Mouse (Mus musculus): ENCODE data around the gene Tpx2. TPM values are rescaled to one million over a fixed set of nuclear protein-coding genes. Genes with fewer than 3 reads are reported as not detected.

Gene Tpx2
- polyA plus RNA-seq, 2 experiments = 51.3 to 71.8 TPM

- H3K9ac ChIP-seq (ENCODE audit: low read depth, low read length, severe bottlenecking) = no peak overlapping the region
- no peaks in the 10 kb centered on the region for H3K4me1 ChIP-seq (ENCODE audit: control insufficient read depth, insufficient read depth, low read length)
- ATAC-seq (ENCODE audit: low FRiP score, low read depth) (no peak), DNase-seq (ENCODE audit: low spot score) (no peak)
- H3K4me3 ChIP-seq (replicated peaks; ENCODE audit: low read length) = no peak overlapping the region
- H3K27me3 ChIP-seq (ENCODE audit: control insufficient read depth, insufficient read depth, low read length) = no peaks in the 10 kb centered on the region
- H3K27ac ChIP-seq (replicated peaks; ENCODE audit: low read depth, low read length) = no peak overlapping the region
- peaks cover 90% of the 10 kb centered on the region for H3K36me3 ChIP-seq (ENCODE audit: control insufficient read depth, insufficient read depth, low read length)
- no peak overlapping the region for H3K4me2 ChIP-seq (replicated peaks; ENCODE audit: low read depth, low read length, severe bottlenecking)
- 93% methylated on average over 5 of the region's 5 CpGs for WGBS
- no peaks in the 10 kb centered on the region for H3K9me3 ChIP-seq (ENCODE audit: control insufficient read depth, low read length)
- no peak for TF ChIP-seq POLR2A (IDR thresholded peaks at IDR 0.05; ENCODE audit: borderline replicate concordance, extremely low read depth, insufficient read depth, insufficient read length)
Observed at GRCm38 (mm10) chr2:152888774-152889173, 41.0 kb downstream of the Tpx2 start.

- no peak overlapping the region for H3K4me2 ChIP-seq (replicated peaks; ENCODE audit: low read depth, low read length, severe bottlenecking)
- no peak overlapping the region for H3K4me3 ChIP-seq (replicated peaks; ENCODE audit: low read length)
- WGBS = 84% methylated on average over 9 of the region's 9 CpGs
- H3K4me1 ChIP-seq (ENCODE audit: control insufficient read depth, insufficient read depth, low read length) = no peaks in the 10 kb centered on the region
- no peak overlapping the region for H3K9ac ChIP-seq (ENCODE audit: low read depth, low read length, severe bottlenecking)
- H3K27ac ChIP-seq (replicated peaks; ENCODE audit: low read depth, low read length) = no peak overlapping the region
- TF ChIP-seq POLR2A (IDR thresholded peaks at IDR 0.05; ENCODE audit: borderline replicate concordance, extremely low read depth, insufficient read depth, insufficient read length) = no peak
- no peak for DNase-seq (ENCODE audit: low spot score)
- no peaks in the 10 kb centered on the region for H3K27me3 ChIP-seq (ENCODE audit: control insufficient read depth, insufficient read depth, low read length)
- H3K9me3 ChIP-seq (ENCODE audit: control insufficient read depth, low read length) = no peaks in the 10 kb centered on the region
- ATAC-seq (ENCODE audit: low FRiP score, low read depth) = no peak
- peaks cover 48% of the 10 kb centered on the region for H3K36me3 ChIP-seq (ENCODE audit: control insufficient read depth, insufficient read depth, low read length)
Observed at GRCm38 (mm10) chr2:152895834-152896233, 48.1 kb downstream of the Tpx2 start.

GRCm38 (mm10) chr2:152896926-152897325, 49.2 kb downstream of the Tpx2 start:
- ATAC-seq (ENCODE audit: low FRiP score, low read depth) (no peak), DNase-seq (ENCODE audit: low spot score) (no peak)
- 88% methylated on average over 3 of the region's 3 CpGs for WGBS
- H3K27ac ChIP-seq (replicated peaks; ENCODE audit: low read depth, low read length) = no peak overlapping the region
- no peak overlapping the region for H3K4me2 ChIP-seq (replicated peaks; ENCODE audit: low read depth, low read length, severe bottlenecking)
- peaks cover 37% of the 10 kb centered on the region for H3K36me3 ChIP-seq (ENCODE audit: control insufficient read depth, insufficient read depth, low read length)
- H3K9me3 ChIP-seq (ENCODE audit: control insufficient read depth, low read length) = no peaks in the 10 kb centered on the region
- no peak overlapping the region for H3K4me3 ChIP-seq (replicated peaks; ENCODE audit: low read length)
- no peak for TF ChIP-seq POLR2A (IDR thresholded peaks at IDR 0.05; ENCODE audit: borderline replicate concordance, extremely low read depth, insufficient read depth, insufficient read length)
- H3K9ac ChIP-seq (ENCODE audit: low read depth, low read length, severe bottlenecking) = no peak overlapping the region
- H3K4me1 ChIP-seq (ENCODE audit: control insufficient read depth, insufficient read depth, low read length) = no peaks in the 10 kb centered on the region; the same call in 1 of the 2 replicates
- no peaks in the 10 kb centered on the region for H3K27me3 ChIP-seq (ENCODE audit: control insufficient read depth, insufficient read depth, low read length)

- H3K4me2 ChIP-seq (replicated peaks; ENCODE audit: low read depth, low read length, severe bottlenecking) = no peak overlapping the region
- H3K4me1 ChIP-seq (ENCODE audit: control insufficient read depth, insufficient read depth, low read length) = no peaks in the 10 kb centered on the region; the same call in 1 of the 2 replicates
- peaks cover 16% of the 10 kb centered on the region for H3K36me3 ChIP-seq (ENCODE audit: control insufficient read depth, insufficient read depth, low read length)
- no peaks in the 10 kb centered on the region for H3K9me3 ChIP-seq (ENCODE audit: control insufficient read depth, low read length)
- no peak overlapping the region for H3K9ac ChIP-seq (ENCODE audit: low read depth, low read length, severe bottlenecking)
- no peak for ATAC-seq (ENCODE audit: low FRiP score, low read depth)
- H3K27me3 ChIP-seq (ENCODE audit: control insufficient read depth, insufficient read depth, low read length) = no peaks in the 10 kb centered on the region
- WGBS = 60% methylated on average over 6 of the region's 6 CpGs
- H3K4me3 ChIP-seq (replicated peaks; ENCODE audit: low read length) = no peak overlapping the region
- DNase-seq (ENCODE audit: low spot score) = no peak
- no peak for TF ChIP-seq POLR2A (IDR thresholded peaks at IDR 0.05; ENCODE audit: borderline replicate concordance, extremely low read depth, insufficient read depth, insufficient read length)
- H3K27ac ChIP-seq (replicated peaks; ENCODE audit: low read depth, low read length) = no peak overlapping the region
Observed at GRCm38 (mm10) chr2:152899011-152899410, 51.2 kb downstream of the Tpx2 start.

GRCm38 (mm10) chr2:152901296-152901695, 53.5 kb downstream of the Tpx2 start:
- H3K27me3 ChIP-seq (ENCODE audit: control insufficient read depth, insufficient read depth, low read length) = no peaks in the 10 kb centered on the region
- no peak for ATAC-seq (ENCODE audit: low FRiP score, low read depth)
- no peak overlapping the region for H3K27ac ChIP-seq (replicated peaks; ENCODE audit: low read depth, low read length)
- TF ChIP-seq POLR2A (IDR thresholded peaks at IDR 0.05; ENCODE audit: borderline replicate concordance, extremely low read depth, insufficient read depth, insufficient read length) = no peak
- H3K4me3 ChIP-seq (replicated peaks; ENCODE audit: low read length) = no peak overlapping the region
- WGBS = 85% methylated on average over 15 of the region's 15 CpGs
- no peak for DNase-seq (ENCODE audit: low spot score)
- H3K9me3 ChIP-seq (ENCODE audit: control insufficient read depth, low read length) = no peaks in the 10 kb centered on the region
- H3K36me3 ChIP-seq (ENCODE audit: control insufficient read depth, insufficient read depth, low read length) = no peaks in the 10 kb centered on the region
- no peak overlapping the region for H3K4me2 ChIP-seq (replicated peaks; ENCODE audit: low read depth, low read length, severe bottlenecking)
- peaks cover 4% of the 10 kb centered on the region for H3K4me1 ChIP-seq (ENCODE audit: control insufficient read depth, insufficient read depth, low read length)
- H3K9ac ChIP-seq (ENCODE audit: low read depth, low read length, severe bottlenecking) = no peak overlapping the region

- 28% methylated on average over 3 of the region's 3 CpGs for WGBS
- no peak for ATAC-seq (ENCODE audit: low FRiP score, low read depth)
- Histone ChIP-seq H3K9me3 (ENCODE audit: control insufficient read depth, low read length) (no peaks in the 10 kb centered on the region), H3K27ac (replicated peaks; ENCODE audit: low read depth, low read length) (no peak overlapping the region), H3K4me2 (replicated peaks; ENCODE audit: low read depth, low read length, severe bottlenecking) (no peak overlapping the region), H3K4me3 (replicated peaks; ENCODE audit: low read length) (no peak overlapping the region), H3K9ac (ENCODE audit: low read depth, low read length, severe bottlenecking) (no peak overlapping the region), H3K36me3 (ENCODE audit: control insufficient read depth, insufficient read depth, low read length) (no peaks in the 10 kb centered on the region), H3K4me1 (ENCODE audit: control insufficient read depth, insufficient read depth, low read length) (peaks cover 17% of the 10 kb centered on the region), H3K27me3 (ENCODE audit: control insufficient read depth, insufficient read depth, low read length) (no peaks in the 10 kb centered on the region)
- TF ChIP-seq POLR2A (IDR thresholded peaks at IDR 0.05; ENCODE audit: borderline replicate concordance, extremely low read depth, insufficient read depth, insufficient read length) = no peak
- no peak for DNase-seq (ENCODE audit: low spot score)
Observed at GRCm38 (mm10) chr2:152902658-152903057, 54.9 kb downstream of the Tpx2 start.
